Mouse (Mus musculus): ENCODE measurements around the gene Sh3rf1.
A peak's percentile ranks its signal among the peaks of the same experiment; 100 is the strongest.

Gene Sh3rf1

DNA sequence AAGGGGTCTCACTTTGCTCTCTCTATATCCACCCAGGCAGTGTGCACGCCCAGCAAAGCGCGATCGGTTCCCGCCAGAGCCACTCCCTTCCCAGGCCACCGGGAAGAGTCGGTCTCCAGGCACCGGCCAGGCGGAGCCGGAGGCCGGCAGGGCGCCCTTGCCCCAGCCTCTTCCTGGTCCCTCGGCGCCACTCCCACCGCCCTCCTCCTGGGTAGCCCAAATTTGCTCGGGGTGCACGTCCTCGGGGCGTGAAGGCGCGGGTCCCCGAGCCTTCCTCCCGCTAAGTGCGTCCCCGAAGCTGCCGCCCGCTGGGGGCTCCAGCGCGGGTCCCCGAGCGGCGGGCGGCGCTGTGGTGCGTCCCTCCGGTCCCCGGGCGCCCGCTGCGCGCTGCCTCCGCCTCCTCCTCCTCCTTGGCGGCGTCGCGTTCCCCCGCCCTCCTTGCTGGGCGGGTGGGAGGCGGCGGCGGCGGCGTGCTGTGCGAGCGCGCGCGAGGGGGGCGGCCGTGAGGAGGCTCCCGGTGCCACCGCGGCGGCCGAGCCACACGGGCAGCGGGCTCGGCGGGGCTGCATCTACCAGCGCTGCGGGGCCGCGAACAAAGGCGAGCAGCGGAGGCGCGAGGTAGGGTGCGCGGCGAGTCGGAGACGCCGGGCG lies at the start of gene Sh3rf1:
Gene Sh3rf1 (plus strand): TSS at position 144 of the 651 bp plus-strand sequence.
- peak; percentile 14 to 43 for DNase-seq (ENCODE audit: low spot score in 2 of 2)

DNA sequence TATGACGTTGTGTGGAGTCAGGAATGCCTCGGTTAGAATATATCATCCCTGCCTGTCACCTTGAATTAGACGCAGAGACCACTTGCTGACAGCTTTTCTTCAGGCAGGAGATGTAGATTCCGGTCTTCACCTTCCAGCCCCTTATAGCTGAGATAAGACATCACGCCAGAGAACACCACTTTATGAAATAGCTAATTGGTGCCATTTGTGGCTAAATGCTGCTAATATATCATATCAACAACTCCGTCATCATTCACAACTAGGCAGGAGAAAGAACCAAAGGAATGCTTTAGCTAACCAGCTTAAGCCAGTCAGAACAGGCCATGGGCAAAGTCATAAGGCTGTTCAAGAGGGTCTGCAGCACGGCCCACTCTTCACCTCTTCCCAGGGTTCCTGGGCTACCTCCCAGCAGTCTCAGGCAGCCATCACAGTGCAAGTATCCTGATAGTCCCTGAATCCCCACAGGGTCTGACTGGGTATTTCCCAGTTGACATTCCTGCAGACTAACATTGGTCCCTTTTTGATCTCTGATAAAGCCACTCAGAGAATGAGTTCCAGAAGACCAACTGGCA lies 49.7 kb upstream of the Sh3rf1 start:
- no peak for DNase-seq (ENCODE audit: low spot score in 2 of 2)

DNA sequence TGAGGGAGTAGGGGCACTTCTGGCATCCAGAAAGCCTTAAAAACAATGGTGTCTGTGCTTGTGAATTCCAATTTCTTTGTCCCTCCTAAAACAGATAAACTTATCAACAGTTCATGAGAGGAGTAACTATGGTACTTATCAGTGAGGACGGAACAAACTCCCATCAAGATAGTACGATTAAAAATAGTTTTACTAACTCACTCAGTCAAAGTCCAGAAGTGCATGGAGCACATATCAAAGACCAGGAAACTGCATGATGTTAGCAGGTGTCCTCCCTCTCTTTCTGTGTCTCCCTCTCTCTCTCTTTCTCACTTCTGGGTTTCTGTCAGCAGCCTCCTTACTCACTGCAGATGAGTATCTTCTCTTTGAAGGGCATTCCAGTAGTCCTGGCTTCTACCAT lies 47.8 kb upstream of the Sh3rf1 start:
- DNase-seq (ENCODE audit: low spot score in 2 of 2): no peak

DNA sequence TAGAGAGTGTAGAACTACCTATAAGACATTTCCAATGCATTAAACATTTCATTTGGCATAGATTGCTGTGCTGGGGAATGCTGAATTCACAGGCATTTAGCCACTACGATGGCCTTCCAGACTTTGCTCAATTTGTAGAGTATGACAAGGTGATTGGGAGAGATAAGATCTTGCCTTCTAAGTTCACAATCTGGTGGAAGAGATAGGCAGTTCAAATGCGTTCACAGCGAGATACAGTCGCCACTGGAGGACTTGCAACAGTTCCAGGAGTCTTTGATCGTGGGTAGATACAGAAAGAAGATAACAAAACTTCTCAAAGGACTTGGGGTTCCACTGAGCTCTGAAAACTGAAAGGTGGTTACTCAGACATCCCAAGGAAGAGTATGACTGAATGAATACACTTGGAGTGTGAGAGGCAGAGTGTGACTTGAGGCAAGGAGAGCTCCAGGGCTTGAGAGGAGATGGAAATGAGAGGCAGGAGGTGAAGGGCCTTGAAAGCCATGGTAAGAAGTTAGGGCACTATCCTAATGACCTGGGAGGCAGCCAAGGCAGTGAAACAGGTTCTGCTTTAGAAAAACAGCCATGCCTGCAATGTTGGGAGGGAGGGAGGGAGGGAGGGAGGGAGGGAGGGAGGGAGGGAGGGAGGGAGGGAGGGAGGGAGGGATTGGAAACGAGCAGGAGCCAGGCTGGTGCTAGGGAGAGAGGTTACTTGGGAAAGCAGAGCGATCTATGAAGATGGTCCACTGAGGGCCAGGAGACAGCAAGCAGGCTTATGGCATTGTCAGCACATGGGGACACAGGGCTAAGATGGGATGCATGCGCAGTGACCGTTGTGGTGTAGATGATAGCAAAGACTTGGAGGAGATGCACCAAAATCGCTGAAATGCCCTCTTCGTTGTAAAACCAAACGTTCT lies 45.7 kb upstream of the Sh3rf1 start:
- no peak for DNase-seq (ENCODE audit: low spot score in 2 of 2)

DNA sequence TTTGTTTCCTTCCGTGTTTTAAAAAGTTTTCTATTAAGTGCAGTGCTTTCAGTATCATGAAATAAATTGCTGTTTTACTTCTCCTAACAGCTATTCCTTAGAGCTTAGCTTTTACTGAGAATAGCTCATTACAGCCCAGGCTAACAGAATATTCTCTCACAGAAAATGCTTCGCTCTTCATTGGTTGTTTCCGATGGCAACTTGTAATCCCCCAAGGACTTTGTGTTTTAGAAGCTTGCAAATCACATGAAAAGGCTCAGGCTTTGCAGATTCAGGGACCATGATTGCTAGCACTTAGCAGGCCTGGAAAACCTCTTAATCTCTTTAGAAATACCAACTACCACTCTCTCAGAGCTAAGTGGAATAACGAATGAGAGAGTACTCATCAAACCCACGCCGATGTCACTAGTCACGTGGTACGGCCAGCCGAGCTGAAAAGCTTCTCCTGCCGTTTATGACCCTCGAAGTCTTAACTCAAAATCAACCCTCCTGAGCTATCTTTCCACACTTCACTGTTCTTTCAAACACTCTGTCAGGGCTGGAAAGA lies 45.0 kb upstream of the Sh3rf1 start:
- DNase-seq (ENCODE audit: low spot score in 2 of 2): no peak

DNA sequence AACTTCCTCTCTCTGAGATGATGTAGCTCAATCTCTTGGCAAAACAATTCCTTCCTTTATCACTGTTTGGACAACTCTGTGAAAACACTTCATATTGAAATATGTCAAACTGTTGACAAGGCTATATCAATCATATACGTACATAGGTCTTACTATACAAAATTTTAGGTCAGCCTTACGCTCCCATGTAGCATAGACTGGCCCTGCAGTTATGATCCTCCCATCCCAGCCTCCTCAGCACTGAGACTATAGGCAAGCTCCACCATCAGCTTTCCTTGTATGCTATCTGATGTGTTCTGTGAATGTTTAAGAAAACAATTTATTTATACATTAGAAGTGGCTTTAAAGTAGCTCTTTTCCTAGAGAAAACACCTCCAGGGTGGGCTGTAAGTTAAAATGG lies 42.1 kb upstream of the Sh3rf1 start:
- DNase-seq (ENCODE audit: low spot score in 2 of 2): no peak

DNA sequence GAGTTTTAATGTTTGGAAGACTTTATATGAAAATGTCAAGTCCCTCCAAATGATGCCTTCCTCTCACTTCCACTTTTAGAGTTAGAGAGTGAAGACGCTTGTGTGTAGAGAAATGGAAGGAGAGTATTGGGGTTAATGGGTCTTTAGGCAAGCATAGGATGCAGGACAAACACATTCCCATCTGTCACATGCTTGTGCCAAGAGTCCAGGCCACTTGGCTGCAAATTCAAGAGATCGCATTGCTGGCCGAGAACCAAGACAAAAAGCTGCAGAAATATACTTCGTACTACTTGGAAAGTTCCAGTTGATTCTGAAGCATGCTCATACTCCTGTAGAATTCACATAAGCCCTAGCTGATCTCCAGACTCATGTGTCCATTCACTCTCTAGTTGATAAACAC lies 41.7 kb upstream of the Sh3rf1 start:
- DNase-seq (ENCODE audit: low spot score in 2 of 2): no peak

DNA sequence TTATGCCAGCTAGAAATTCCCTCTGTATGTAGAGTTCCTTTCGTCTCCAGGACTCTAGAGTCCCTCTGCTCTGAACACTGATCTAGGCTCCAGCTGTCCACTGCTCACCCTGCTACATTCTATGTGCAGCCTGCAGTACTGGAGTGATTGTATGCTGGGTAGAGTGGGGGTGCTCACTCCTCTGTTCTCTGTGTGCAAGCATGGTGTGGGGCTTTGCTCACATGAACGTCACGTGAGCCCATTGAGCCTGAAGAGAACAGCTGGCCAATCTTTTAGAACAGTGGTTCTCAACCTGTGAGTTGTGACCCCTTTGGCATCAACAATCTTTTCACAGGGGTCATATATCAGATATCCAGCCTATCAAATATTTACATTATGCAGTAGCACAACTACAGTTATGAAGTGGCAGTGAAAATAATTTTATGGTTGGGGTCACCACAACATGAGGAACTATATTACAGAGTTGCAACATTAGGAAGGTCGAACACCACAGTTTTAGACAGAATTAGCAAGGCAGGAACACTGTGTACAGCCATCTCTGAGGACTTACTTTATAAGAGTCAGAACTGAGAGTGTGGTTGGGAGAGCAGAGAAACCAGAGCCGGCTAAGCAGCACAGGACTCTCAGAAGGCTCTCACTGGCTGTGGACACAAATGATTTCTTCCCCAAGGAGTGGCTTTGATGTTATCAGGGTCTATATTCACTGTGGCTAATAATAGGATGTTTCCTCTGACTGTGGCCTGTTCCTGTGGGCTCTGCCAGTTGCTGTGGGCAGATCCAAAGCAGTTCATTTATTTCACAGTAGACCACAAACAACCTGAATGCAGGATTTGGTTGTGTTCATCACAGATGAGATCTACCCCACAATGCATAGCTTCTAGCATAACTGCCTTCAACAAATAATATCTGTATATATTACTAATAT lies 38.1 kb upstream of the Sh3rf1 start:
- DNase-seq (ENCODE audit: low spot score in 2 of 2): no peak

DNA sequence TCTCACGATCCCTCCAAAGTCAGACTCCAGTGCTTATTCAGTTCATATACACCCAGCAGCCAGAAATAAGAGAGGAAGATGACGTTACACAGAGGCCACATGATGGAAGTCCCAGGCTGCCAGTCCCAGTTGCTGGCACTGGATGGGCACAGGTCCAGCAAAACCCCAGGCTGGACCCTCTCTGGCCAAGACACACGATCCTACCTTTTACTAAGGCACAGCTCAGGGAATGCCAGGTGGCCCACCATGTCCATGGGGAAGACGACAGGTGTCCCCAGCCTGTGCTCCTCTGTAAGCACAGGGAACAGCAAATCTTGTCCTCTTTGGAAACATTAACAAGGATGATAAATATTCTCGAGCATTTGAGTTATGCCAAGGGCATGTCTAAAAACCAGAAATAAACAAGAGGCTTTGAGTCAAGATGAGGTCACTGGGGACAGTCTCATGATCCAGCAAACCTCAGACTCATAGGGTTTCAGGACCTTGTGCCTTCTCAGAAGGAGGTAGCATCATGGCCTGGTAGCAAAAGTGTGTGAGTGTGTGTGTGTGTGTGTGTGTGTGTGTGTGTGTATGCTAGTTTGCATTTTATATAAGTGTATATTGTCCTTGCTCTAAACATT lies 29.3 kb upstream of the Sh3rf1 start:
- no peak for DNase-seq (ENCODE audit: low spot score in 2 of 2)

DNA sequence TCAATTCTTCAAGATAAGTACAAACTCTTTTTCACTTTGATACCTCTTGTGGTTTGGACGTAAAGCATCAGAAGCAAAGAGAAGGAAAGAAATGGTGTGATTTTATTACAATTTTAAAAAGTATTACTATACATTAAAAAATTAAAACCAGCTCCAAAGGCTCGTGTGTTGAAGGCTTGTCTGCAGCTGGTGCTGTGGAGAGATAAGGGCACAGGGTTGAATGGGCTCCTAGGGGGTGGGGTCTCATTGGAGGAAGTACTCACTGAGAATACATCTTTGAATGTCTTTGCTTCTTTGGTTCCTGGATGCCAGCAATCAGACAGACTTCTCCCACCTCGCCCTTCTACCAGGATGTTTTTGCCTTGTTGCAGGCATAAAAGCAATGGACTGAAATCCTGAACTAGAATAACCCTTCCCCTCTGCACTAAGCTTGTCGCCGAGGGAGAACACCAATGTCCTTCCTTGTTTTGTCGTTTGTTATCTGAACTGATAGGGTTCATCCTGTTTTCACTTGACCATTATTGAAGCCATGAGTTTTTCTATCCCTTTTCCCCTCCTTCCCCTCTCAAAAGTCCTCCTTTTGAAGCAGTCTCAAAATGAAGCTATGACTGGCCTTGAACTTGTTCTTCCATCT lies 23.3 kb upstream of the Sh3rf1 start:
- no peak for DNase-seq (ENCODE audit: low spot score in 2 of 2)

DNA sequence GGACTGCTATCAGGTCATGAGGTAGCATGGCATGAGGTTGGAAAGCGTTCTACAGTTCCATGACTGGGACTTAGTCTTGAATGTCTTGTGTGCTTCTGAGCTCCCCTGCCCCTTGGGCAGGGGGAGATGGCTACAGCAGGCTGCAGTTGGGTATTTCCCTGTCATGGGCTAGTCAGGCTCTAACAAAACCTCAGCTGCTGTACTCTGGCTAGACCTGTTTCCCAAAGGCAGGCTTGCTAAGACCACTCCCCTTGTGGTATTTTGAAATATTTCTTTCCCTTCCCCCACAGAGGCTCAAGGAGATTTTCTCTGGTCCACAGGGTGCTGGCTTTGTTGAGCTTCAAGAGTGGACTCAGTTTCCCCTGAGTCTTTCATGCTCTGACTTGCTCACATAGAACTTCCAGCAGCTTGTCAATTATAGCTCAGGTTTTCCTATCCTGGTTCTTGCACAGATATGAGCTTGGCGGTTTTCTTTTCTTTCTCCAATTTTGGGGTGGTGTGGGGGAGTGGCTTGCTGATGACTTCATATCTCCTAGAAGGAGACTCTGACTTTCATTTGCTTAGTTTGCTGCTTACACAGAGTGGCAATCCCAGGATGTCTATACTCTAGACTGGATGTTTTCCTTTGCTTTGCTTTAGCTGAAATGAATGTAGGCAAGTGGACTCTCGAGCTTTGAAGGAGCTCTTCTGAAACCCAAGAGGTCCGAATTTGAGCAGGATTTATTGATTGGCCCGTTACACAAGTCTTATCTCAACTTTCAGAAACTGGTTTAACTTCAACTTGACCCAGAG lies 20.4 kb upstream of the Sh3rf1 start:
- DNase-seq (ENCODE audit: low spot score in 2 of 2): no peak

DNA sequence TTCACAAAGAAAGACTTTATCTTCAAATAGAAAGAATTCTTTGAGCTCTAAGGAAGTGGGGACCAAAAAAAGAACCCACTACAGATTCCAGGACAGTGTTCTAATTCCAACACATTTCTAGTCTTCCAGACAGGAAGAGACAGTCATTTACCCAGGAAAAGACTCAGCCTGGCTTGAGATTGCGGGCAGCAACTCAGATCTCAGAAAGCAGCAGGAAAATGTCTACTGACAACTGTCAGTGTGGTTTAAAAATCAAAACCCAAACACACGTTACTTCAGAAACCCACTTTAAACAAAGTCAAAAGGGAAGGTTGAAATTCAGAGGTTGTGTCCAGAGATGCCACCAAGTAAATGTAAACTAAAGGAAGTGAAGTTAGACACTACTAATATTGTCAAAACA lies 16.8 kb upstream of the Sh3rf1 start:
- DNase-seq (ENCODE audit: low spot score in 2 of 2): no peak

DNA sequence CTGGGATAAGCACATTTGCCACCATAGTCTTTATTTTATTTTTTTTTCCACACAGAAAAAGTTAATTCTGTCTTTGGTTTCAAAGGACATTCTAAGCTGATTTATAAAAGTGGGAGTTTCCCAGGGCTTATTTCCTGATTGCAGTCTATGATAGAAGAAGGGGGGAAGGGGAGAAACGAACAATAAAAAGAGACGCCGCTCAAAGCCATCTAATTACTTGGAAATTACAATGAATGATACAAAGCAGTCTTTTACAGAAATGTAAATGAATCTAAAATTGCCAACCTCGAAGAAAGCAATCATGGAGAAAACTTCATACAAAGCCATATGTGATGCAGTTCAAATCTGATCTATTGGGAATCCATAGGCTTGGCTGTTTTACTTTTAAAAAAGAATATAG lies 16.0 kb upstream of the Sh3rf1 start:
- DNase-seq (ENCODE audit: low spot score in 2 of 2): no peak

DNA sequence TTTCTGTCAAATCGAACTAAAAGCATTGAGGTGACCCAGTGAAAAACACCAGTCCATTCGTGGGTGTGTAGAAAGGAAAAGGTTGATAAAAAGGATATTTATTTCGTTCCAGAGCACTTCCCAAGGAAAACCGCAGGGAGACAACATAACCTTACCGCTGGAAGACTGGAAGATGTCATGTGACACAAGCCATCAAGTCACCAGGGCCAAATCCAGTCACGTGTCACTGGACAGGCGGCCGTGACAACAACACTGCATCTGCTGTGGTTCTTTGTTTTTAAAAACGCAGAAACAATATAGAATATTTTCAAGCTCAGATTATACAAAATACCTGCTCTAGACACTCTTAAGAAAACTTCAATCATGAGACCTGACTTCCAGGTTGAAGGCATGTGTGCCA lies 15.0 kb upstream of the Sh3rf1 start:
- DNase-seq (ENCODE audit: low spot score in 2 of 2): no peak

DNA sequence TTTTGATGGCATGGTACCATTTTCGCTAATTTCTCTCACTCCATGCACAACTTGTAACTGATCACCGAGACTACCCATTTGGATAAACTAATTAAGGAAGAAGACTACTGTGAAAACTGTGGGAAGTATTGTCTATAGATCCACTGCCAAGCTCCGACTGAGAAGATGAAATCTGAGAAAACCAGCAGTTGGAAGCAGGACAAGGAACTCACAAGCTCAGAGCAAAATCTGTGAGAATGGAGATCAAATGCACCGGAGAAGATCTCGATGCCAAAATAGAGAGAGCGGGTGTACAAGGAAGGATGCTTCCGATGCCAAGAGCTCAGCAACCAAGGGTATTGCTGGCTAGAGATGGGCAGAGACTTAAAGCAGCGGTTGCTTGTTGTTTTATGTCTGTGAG lies 12.8 kb upstream of the Sh3rf1 start:
- DNase-seq (ENCODE audit: low spot score in 2 of 2): no peak

DNA sequence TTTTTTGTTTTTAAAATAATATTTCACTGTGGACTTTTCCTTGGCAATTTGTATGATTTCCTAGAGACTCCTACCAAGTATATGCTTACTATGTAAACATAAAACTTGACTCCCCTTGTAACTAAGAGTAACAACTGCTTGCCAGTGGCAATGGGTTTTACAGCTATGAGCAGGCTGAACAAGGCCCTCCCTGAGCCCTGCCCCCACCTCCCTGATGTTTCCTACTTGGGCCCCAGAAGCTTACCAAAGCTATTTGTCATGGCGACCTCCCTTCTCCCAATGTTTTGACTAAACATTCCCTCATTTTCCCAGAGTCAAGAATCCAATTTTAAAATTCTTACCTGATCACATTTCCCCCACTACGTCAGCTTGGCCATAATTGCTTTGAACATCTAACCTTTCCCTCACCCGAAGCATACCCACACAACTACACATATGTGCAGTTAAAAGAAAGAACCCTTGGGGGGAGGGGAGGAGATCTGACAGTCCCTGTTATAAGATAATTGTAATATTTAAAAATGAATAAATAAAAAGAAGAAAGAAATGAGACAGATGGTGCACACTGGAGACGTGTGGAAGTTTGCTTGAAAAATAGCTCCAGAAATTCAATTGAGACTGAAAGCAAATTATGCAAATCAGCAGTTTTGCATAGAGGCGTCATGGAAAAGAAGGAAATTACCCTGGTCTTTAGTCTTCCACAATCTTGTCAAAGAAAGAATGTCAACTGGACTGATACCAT lies 8.4 kb upstream of the Sh3rf1 start:
- no peak for DNase-seq (ENCODE audit: low spot score in 2 of 2)

DNA sequence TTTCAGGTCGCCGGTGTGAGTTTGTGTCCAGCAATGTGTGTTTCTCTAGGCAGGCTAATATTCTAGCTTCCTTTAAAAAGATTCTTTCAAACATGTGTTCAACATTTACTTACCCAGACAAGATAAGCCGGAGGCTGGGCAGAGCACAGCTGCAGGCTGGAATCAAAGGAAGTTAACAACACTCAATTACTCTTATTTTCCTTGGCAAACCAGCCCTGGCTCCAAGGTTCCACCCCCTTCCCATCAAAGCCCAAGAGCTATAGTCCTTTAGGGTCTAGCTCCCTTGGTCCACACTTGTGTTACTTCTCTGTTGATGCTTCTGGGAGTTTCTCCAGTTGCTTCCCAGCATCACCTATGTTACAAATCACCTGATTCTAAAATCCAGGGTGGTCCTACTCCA lies 6.7 kb upstream of the Sh3rf1 start:
- DNase-seq (ENCODE audit: low spot score in 2 of 2): no peak

DNA sequence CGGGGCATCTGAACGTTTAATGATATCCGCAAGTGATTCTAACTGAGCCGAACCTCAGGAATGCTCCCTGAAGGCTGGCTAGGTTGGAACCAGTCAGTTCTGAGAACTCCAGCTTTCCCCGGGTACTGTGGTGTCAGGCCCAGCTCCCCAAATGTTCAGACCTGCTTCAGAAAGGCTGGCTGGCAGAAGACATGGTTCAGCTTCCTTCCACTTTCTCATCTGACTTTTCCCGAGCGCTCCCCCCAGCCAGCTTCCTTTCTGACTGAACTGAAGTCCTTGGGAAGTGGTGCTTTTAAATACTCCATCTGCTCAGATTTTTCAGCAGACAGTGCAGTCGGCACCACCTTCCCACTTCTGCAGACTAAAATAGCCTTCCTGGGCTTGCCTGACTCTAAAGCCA lies 6.2 kb upstream of the Sh3rf1 start:
- DNase-seq (ENCODE audit: low spot score in 2 of 2): no peak

DNA sequence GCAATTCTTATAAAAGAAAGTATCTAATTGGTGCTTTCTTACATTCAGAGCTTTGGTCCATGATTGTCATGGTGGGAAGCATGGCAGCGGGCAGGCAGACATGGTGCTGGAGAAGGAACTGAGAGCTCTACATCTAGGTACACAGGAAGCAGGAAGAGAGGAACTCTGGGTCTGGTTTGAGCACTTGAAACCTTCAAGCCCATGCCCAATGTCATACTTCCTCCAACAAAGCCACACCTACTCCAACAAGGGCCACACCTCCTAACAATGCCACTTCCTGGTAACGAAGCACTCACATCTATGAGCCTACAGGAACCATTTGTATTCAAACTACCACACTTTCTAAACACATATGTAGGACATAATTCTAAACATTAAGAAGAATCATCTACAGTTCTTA lies 5.2 kb upstream of the Sh3rf1 start:
- no peak for DNase-seq (ENCODE audit: low spot score in 2 of 2)

Data from natural killer cell, adult 2 months (primary cell).